Mouse (Mus musculus) embryonic facial prominence, embryonic 14.5 days (tissue): ENCODE measurements around the gene Igf1r. TPM values are rescaled to one million over a fixed set of nuclear protein-coding genes. Genes with fewer than 3 reads are reported as not detected.
A peak's percentile ranks its signal among the peaks of the same experiment; 100 is the strongest.

Source experiments
- ATAC-seq: fragments of 200-750 bp; cut with Nextera tagmentation; 2 replicates; pipeline ENCODE4 v1.8.0; 2017; ENCODE audit warnings: low read depth, moderate number of reproducible peaks, moderate TSS enrichment
- DNase-seq: peaks from one replicate; pipeline ENCODE4 v3.0.0-alpha.2; 2015; ENCODE audit warnings: low spot score
- H3K27ac ChIP-seq: fragments of 300-500 bp; sonication (generic); replicated peaks from 2 replicates; pipeline ENCODE4 v1.5.1; 2014; ENCODE audit warnings: low read depth, mild to moderate bottlenecking, low read length, moderate library complexity
- H3K27me3 ChIP-seq: fragments of 300-500 bp; sonication (generic); replicated peaks from 2 replicates; pipeline ENCODE4 v1.6.1; 2014; ENCODE audit warnings: low read length; ENCODE audit not compliant: control insufficient read depth, insufficient read depth
- H3K36me3 ChIP-seq: fragments of 300-500 bp; sonication (generic); 2 replicates; pipeline ENCODE4 v1.6.1; 2014; ENCODE audit warnings: low read length, mixed read lengths; ENCODE audit not compliant: control insufficient read depth, insufficient read depth
- H3K4me1 ChIP-seq: fragments of 300-500 bp; sonication (generic); 2 replicates; pipeline ENCODE4 v1.6.1; 2014; ENCODE audit warnings: antibody characterized with exemption, low read length; ENCODE audit not compliant: control insufficient read depth, insufficient read depth
- H3K4me2 ChIP-seq: fragments of 300-500 bp; sonication (generic); 2 replicates; pipeline ENCODE4 v1.6.1; 2014; ENCODE audit warnings: low read depth, mild to moderate bottlenecking, low read length, moderate library complexity, mixed read lengths
- H3K4me3 ChIP-seq: fragments of 300-500 bp; sonication (generic); 2 replicates; pipeline ENCODE4 v1.5.1; 2014; ENCODE audit warnings: low read depth, mild to moderate bottlenecking, low read length
- H3K9ac ChIP-seq: fragments of 300-500 bp; sonication (generic); 2 replicates; pipeline ENCODE4 v1.6.1; 2014; ENCODE audit warnings: low read depth, mild to moderate bottlenecking, low read length, moderate library complexity, mixed read lengths
- H3K9me3 ChIP-seq: fragments of 300-500 bp; sonication (generic); 2 replicates; pipeline ENCODE4 v1.6.1; 2016; ENCODE audit warnings: low read length; ENCODE audit not compliant: control insufficient read depth
- WGBS: fragments of 180-500 bp; shearing (Covaris S2); extraction: QIAGEN DNeasy Blood & Tissue Kit; methylation state at CpG from one replicate; pipeline ENCODE4 v1.1.7; 2014; 5-methylcytosine and 5-hydroxymethylcytosine counted together
- polyA plus RNA-seq: library from polyadenylated mRNA; unstranded; fragments of >200 nt; fragmentation: Nextera tagmentation; extraction: Ambion mirVana; gene quantifications from 2 replicates; pipeline ENCODE4 v1.2.1, GENCODE M21; 2014

Gene Igf1r
- polyA plus RNA-seq, 1 experiment from 2014 or later: 16.8 TPM

DNA sequence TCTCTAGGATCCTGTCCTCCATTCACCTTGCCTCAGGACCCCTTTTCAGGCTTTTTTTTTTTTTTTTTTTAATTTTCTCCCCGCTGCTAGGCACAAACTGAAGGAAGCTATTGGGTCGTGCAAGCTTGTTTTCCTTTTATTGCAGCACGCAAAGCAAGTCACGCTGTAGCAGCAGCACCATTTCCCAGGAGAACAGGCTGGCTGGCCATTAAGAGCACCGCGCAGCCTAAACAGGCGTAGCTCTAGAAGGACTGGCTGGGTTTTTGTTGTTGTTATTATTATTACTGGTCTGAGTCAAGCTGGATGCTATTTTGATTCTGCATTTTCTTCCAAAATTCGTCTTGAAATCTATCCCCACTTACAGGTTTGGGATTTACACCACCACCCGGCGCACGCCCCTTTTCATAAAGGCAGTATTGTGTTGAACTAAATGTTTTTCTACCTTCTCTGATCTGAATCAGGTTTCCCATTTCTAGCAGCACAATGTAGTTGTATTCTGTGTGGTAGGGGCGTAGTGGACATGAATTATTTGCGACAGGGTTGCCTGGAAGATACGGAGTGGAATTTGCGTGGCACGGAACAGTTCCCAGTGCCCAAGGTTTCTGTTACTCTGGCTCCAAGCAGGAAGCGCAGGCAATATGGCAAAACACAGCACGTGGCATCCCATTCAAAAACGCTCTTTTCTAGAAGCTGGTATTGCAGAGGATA is 177.1 kb downstream of the Igf1r start:
- DNase-seq (peak; percentile 91), ATAC-seq (peak; percentile 59)
- Histone ChIP-seq H3K27me3 (no peaks in the 10 kb centered on the region), H3K4me3 (peak overlapping the region; percentile 59), H3K9me3 (no peaks in the 10 kb centered on the region), H3K36me3 (no peaks in the 10 kb centered on the region), H3K4me1 (peaks cover 25% of the 10 kb centered on the region), H3K4me2 (peak overlapping the region; percentile 88), H3K27ac (peak overlapping the region; percentile 89), H3K9ac (peak overlapping the region; percentile 62)
- 2% methylated on average over 19 of the region's 19 CpGs for WGBS

- Histone ChIP-seq H3K9me3 (no peaks in the 10 kb centered on the region), H3K9ac (no peak overlapping the region), H3K4me2 (no peak overlapping the region), H3K27me3 (no peaks in the 10 kb centered on the region), H3K4me1 (peaks cover 25% of the 10 kb centered on the region), H3K36me3 (no peaks in the 10 kb centered on the region), H3K4me3 (no peak overlapping the region), H3K27ac (no peak overlapping the region)
- DNase-seq (no peak), ATAC-seq (no peak)
- 53% methylated on average over 13 of the region's 13 CpGs for WGBS
These were observed 178.4 kb downstream of the Igf1r start for GRCm38 (mm10) chr7:68130950-68131580.

DNA sequence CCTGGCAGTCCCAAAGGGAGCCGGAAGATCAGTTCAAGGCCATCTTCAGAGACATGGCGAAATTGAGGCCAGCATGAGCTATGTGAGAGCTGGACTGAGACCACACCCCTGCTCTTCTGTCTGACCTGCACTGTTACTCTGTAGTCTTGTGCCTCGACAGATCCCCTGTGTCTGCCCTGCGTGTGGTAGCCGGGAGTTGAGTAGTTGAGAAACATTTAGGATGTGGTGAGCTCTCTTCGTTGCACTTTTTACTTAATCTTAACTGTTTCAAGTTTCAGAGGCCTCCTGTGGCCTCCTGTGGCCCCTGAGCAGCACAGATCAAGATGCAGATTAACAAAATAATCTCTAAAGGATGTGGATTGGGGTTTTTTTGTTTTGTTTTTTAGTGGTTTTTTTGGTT is 181.1 kb downstream of the Igf1r start:
- DNase-seq (no peak), ATAC-seq (no peak)
- Histone ChIP-seq H3K9ac (no peak overlapping the region), H3K4me1 (peaks cover 15% of the 10 kb centered on the region), H3K9me3 (no peaks in the 10 kb centered on the region), H3K27ac (no peak overlapping the region), H3K4me2 (no peak overlapping the region), H3K27me3 (no peaks in the 10 kb centered on the region), H3K36me3 (no peaks in the 10 kb centered on the region), H3K4me3 (no peak overlapping the region)
- 44% methylated on average over 6 of the region's 6 CpGs for WGBS

DNA sequence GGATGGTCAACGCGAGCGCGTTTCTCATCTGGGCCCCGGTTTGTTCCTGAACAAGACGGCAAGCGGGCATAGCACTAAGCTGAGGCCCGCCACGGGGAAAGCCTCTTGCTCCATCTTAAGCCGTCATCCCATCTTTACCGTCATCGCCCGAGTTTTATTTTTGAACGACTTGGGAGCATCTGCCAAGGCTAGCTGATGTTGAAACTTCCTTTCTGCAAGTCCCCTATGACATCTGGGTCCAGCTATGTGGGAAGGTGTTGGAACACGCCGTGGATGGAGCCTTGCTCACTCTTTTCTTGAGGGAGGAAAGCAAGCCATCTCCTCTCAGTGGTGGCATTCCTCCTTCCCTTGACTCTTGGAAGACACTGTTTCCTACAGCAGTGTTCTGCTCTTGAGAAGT is 182.3 kb downstream of the Igf1r start:
- Histone ChIP-seq H3K27ac (no peak overlapping the region), H3K4me1 (peaks cover 26% of the 10 kb centered on the region), H3K4me3 (no peak overlapping the region), H3K9me3 (no peaks in the 10 kb centered on the region), H3K4me2 (no peak overlapping the region), H3K27me3 (no peaks in the 10 kb centered on the region), H3K36me3 (no peaks in the 10 kb centered on the region), H3K9ac (no peak overlapping the region)
- WGBS: 82% methylated on average over 16 of the region's 16 CpGs
- DNase-seq (no peak), ATAC-seq (no peak)

GRCm38 (mm10) chr7:68136056-68136455 is 183.4 kb downstream of the Igf1r start:
- Histone ChIP-seq H3K9me3 (no peaks in the 10 kb centered on the region), H3K27me3 (no peaks in the 10 kb centered on the region), H3K4me3 (no peak overlapping the region), H3K27ac (no peak overlapping the region), H3K4me2 (no peak overlapping the region), H3K36me3 (no peaks in the 10 kb centered on the region), H3K9ac (no peak overlapping the region), H3K4me1 (peaks cover 18% of the 10 kb centered on the region)
- WGBS: 70% methylated on average over 10 of the region's 10 CpGs
- DNase-seq: no peak
- no peak for ATAC-seq

DNA sequence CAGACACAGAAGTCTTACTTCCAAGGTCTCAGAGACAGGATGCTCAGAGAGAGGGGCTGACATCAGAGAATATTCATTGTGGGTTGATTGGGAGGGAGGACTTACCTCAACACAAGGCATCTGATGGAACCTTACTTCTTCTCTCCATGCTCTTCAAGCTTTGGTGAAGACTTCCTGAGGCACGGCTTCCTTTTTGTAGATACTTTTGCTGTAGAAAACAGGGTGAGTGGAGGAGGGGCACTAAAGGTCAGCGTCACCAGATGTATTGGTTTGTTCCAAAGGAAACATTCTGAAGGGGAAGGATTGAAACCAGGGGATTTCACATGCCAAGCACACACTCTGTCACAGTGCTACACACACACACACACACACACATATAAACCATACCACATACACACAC is 186.8 kb downstream of the Igf1r start:
- Histone ChIP-seq H3K27ac (no peak overlapping the region), H3K27me3 (no peaks in the 10 kb centered on the region), H3K9me3 (no peaks in the 10 kb centered on the region), H3K4me1 (peaks cover 14% of the 10 kb centered on the region), H3K9ac (no peak overlapping the region), H3K4me2 (no peak overlapping the region), H3K4me3 (no peak overlapping the region), H3K36me3 (no peaks in the 10 kb centered on the region)
- DNase-seq (no peak), ATAC-seq (no peak)
- WGBS: 22% methylated on average over 2 of the region's 2 CpGs

DNA sequence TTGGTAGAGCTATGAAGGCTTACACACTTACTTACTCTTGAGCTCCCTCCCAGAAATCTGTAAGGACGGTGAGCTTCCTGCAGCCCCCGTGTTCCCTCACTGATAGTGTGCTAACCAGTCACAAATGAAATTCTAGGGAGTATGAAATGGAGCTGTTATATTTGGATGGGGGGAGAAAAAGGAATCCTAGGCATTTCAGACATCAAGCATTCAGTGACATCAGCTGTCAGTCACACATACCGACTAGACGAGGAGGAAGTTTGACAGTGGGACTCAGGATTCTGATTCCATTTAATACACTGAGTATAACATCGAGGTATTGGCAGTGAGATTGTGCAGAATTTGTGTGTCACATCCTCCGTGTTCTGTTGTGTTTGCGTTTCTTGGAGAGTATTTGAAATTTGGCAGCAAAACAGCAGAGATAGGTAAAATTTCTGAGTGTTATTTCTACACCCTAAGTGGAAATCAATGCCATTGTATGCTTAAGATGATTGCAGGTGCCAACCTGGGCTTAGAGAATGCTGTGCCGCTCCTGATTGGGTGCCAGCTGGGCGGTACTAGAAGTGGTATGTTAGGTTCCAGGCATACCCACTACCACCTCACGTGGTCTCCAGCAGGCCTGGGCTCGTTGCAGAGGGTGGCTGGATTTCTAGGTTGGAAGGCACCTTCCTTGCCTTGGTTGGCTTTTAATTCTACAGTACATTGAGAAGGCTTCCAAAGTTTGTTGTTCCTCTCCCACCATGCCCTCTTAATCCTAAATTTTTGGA is 187.6 kb downstream of the Igf1r start:
- 60% methylated on average over 11 of the region's 11 CpGs for WGBS
- Histone ChIP-seq H3K36me3 (no peaks in the 10 kb centered on the region), H3K27me3 (no peaks in the 10 kb centered on the region), H3K4me3 (no peak overlapping the region), H3K4me2 (no peak overlapping the region), H3K9me3 (no peaks in the 10 kb centered on the region), H3K27ac (peak overlapping the region; percentile 6; the same call in 1 of the 2 replicates), H3K4me1 (peaks cover 14% of the 10 kb centered on the region), H3K9ac (no peak overlapping the region)
- ATAC-seq (peak; percentile 66; the same call in 1 of the 2 replicates), DNase-seq (no peak)

DNA sequence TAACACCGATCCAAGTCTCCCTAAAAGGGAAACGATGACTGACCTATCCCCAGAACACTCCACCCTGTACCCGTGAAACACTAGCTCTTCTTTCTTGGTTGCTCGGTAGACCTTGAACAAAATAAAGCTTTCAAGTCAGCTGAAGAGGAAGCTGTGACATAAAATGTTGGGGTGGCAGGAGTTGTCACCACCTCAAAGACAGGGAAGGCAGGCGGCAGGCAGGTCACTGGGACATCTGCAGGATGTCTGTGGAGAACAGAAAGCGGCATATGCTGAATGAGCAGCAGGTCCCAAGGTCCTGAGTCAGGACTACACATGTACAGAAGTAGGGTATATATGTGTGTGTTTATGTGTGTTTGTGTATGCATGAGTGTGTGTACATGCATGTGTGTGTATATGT is 191.6 kb downstream of the Igf1r start:
- no peak for ATAC-seq
- WGBS: 78% methylated on average over 6 of the region's 6 CpGs
- peaks cover 23% of the 10 kb centered on the region for H3K4me1 ChIP-seq
- H3K27ac ChIP-seq: no peak overlapping the region
- no peaks in the 10 kb centered on the region for H3K27me3 ChIP-seq
- no peaks in the 10 kb centered on the region for H3K9me3 ChIP-seq
- no peak for DNase-seq
- H3K9ac ChIP-seq: no peak overlapping the region
- no peak overlapping the region for H3K4me2 ChIP-seq
- no peak overlapping the region for H3K4me3 ChIP-seq
- no peaks in the 10 kb centered on the region for H3K36me3 ChIP-seq
